In the genomic region with DNA sequence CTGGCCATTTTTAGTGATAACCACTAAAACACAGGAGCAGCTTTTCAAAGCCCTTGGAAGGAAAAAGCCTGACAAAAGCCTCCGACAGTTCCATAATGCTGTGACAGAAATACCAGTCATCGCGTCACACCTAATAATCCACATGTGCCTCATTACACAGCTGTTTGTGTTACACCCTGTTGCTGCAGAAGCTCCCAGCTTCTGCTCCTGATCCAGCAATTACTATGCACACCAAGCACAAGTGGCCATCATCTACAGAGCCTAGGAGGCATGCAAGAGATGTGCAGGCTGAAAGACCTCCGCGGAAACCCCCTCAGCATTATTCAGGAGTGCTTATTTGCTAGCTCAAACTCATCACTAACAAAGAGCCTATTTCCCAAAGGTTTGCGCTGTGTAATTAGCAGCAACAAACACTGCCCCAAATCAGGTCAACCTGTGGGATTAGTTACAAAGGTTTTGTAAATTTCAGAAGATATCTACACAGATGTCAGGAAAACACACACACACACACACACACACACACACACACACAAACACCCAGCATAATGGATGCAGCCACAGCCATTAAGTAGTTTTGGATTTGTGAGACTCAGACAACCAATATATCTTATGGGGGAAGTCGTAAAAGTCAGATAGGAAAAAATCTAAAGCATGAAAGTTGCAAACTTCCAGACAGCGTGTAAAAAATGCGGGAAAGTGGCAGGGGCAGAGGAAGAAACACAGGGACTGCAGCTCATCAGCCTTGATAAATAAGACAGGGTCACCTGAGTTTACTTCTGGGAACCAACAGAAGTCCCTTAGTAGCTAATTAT, we compare ENCODE assay signal across 16 mouse cellular contexts.
DNase-seq lines count a peak whose midpoint lies in the region; ATAC-seq lines count a peak whose summit lies in the region.
"Had no signal": no experiment of that assay in that cellular context is flagged by ENCODE, and none has a peak within 500 bp of the region (broad histone marks: within the 10 kb centered on the region; RNA-seq: fewer than 3 reads in every experiment).

No protein-coding gene starts in this region.

- no peak overlapping the region for H3K9ac ChIP-seq in midbrain, embryonic 14.5 days (replicated peaks; ENCODE audit: low read length)
- H3K9ac ChIP-seq: embryonic facial prominence, embryonic 13.5 days; liver, embryonic 15.5 days had no signal

- H3K27ac ChIP-seq in midbrain, embryonic 14.5 days (replicated peaks; ENCODE audit: low read depth, low read length), result no peak overlapping the region
- H3K27ac ChIP-seq: embryonic facial prominence, embryonic 13.5 days; liver, embryonic 15.5 days; macrophage had no signal

- 0 out of 2 replicates have a peak, but pooled peaks have one; percentile 41 for ATAC-seq in midbrain, embryonic 14.5 days (ENCODE audit: low FRiP score, low TSS enrichment)
- ATAC-seq: inflammation-experienced regulatory T-cells, adult 6 months had no signal

- intact Hi-C loops in heart, postnatal 14 days (cut with DNase I), result no loop called here
- intact Hi-C loops in left cerebral cortex, postnatal 36 days (cut with DNase I), result no loop called here

- DNase-seq in heart, adult 11 months, result peak; percentile 77
- DNase-seq in heart, postnatal 14 days, result no peak
- DNase-seq in kidney, postnatal 4 days, result peak; percentile 27 to 34
- no peak for DNase-seq in kidney, adult 18-20 months
- peak; percentile 88 for DNase-seq in forelimb bud, embryonic 11.5 days (ENCODE audit: low read depth, low spot score)
- DNase-seq in midbrain, embryonic 14.5 days, result peak; percentile 44
- no peak for DNase-seq in cerebellum, adult 9-10 months
- DNase-seq in left cerebral cortex, postnatal 36 days (ENCODE audit: low spot score in 2 of 2), result no peak
- DNase-seq: adrenal gland, adult 8-10 months; cerebellum, adult 9-11 months; right cerebral cortex, postnatal 4 days had no signal

- 50% methylated on average over 9 of the region's 9 CpGs for WGBS in midbrain, embryonic 14.5 days

- H3K9me3 ChIP-seq in midbrain, embryonic 14.5 days (ENCODE audit: control insufficient read depth, low read length), result no peaks in the 10 kb centered on the region
- H3K9me3 ChIP-seq: embryonic facial prominence, embryonic 13.5 days; liver, embryonic 15.5 days had no signal

- no peak overlapping the region for H3K4me3 ChIP-seq in midbrain, embryonic 14.5 days (replicated peaks; ENCODE audit: low read depth, low read length)
- H3K4me3 ChIP-seq: embryonic facial prominence, embryonic 13.5 days; liver, embryonic 15.5 days; myocyte had no signal

- no peaks in the 10 kb centered on the region for H3K36me3 ChIP-seq in midbrain, embryonic 14.5 days (ENCODE audit: control insufficient read depth, insufficient read depth, low read length)
- H3K36me3 ChIP-seq: embryonic facial prominence, embryonic 13.5 days; liver, embryonic 15.5 days had no signal

- peaks cover 25% of the 10 kb centered on the region for H3K4me1 ChIP-seq in midbrain, embryonic 14.5 days (ENCODE audit: control insufficient read depth, insufficient read depth, low read length)
- H3K4me1 ChIP-seq: liver, embryonic 15.5 days had no signal

- no peaks in the 10 kb centered on the region for H3K27me3 ChIP-seq in midbrain, embryonic 14.5 days (ENCODE audit: control insufficient read depth, insufficient read depth, low read length)
- H3K27me3 ChIP-seq: embryonic facial prominence, embryonic 13.5 days; liver, embryonic 15.5 days had no signal

- H3K4me2 ChIP-seq in midbrain, embryonic 14.5 days (ENCODE audit: low read length), result no peak overlapping the region
- H3K4me2 ChIP-seq: embryonic facial prominence, embryonic 13.5 days; liver, embryonic 15.5 days had no signal

Comparison
In these comparisons a context has a peak if more than half of its experiments do, and no peak if none do; other contexts are left out.
1. DNase-seq: peak in heart, adult 11 months (single experiment), kidney, postnatal 4 days (2 of 2), forelimb bud, embryonic 11.5 days (single experiment) and midbrain, embryonic 14.5 days (single experiment); none in heart, postnatal 14 days (0 of 2), kidney, adult 18-20 months (single experiment), cerebellum, adult 9-10 months (single experiment) and left cerebral cortex, postnatal 36 days (0 of 2).